Mouse (Mus musculus): ENCODE measurements around the gene Rxrg.

- no peak for TF ChIP-seq CTCF (IDR thresholded peaks at IDR 0.05; ENCODE audit: low read depth, low read length)
- no peak for TF ChIP-seq POLR2A (IDR thresholded peaks at IDR 0.05; ENCODE audit: extremely low read depth, insufficient read depth, low read length)
Observed at GRCm38 (mm10) chr1:167592175-167592574, 6.0 kb upstream of the Rxrg start.

All from liver, adult 2 months (tissue).